Mouse (Mus musculus) embryonic facial prominence, embryonic 15.5 days (tissue): Measurements from ENCODE around the gene Fam57a. TPM values are rescaled to one million over a fixed set of nuclear protein-coding genes. Genes with fewer than 3 reads are reported as not detected.

ENCODE experiments used
- polyA plus RNA-seq: library from polyadenylated mRNA; unstranded; fragments of >200 nt; fragmentation: Nextera tagmentation; extraction: Ambion mirVana; gene quantifications from 2 replicates; pipeline ENCODE4 v1.2.1, GENCODE M21; 2015

Gene Fam57a
- polyA plus RNA-seq, 1 experiment from 2014 or later = 74.0 TPM

Other genes starting within 250 kb of the Fam57a start
- gene Rph3al, start 241.2 kb upstream of the Fam57a start, polyA plus RNA-seq = 2.7 and 3.6 TPM in 2 replicates
- 12.7 and 19.2 TPM in 2 replicates for gene 1700016K19Rik, start 179.8 kb upstream of the Fam57a start, polyA plus RNA-seq
- gene Rflnb, start 151.9 kb upstream of the Fam57a start, polyA plus RNA-seq = 55.6 and 56.7 TPM in 2 replicates
- 40.3 TPM in 2 replicates for gene Vps53, start within 50 bp of the Fam57a start, polyA plus RNA-seq
- gene Dbil5, start 37.9 kb downstream of the Fam57a start, polyA plus RNA-seq = 1.3 and 2.3 TPM in 2 replicates
- gene Gemin4, start 38.0 kb downstream of the Fam57a start, polyA plus RNA-seq = 26.3 and 30.1 TPM in 2 replicates
- gene Mrm3, start 64.0 kb downstream of the Fam57a start, polyA plus RNA-seq = 23.8 and 24.3 TPM in 2 replicates
- gene Glod4, start 64.1 kb downstream of the Fam57a start, polyA plus RNA-seq = 111 and 126 TPM in 2 replicates
- gene Nxn, start 219.5 kb downstream of the Fam57a start, polyA plus RNA-seq = 72.1 and 74.8 TPM in 2 replicates
- 101 and 106 TPM in 2 replicates for gene Timm22, start 227.3 kb downstream of the Fam57a start, polyA plus RNA-seq